Mouse (Mus musculus): ENCODE results near the gene Cyld. TPM values are rescaled to one million over a fixed set of nuclear protein-coding genes. Genes with fewer than 3 reads are reported as not detected.
A peak's percentile ranks its signal among the peaks of the same experiment; 100 is the strongest.

Gene Cyld
- total and polyA plus RNA-seq, 2 experiments, result 3.1 to 17.5 TPM

- no peaks in the 10 kb centered on the region for H3K36me3 ChIP-seq (ENCODE audit: control insufficient read depth, insufficient read depth, low read length)
- no peak for DNase-seq (ENCODE audit: extremely low read depth, low read depth, low spot score)
- H3K4me3 ChIP-seq (ENCODE audit: insufficient read depth, low read depth, low read length), result no peak overlapping the region
- no peak overlapping the region for H3K27ac ChIP-seq (replicated peaks; ENCODE audit: insufficient read depth, low read depth, low read length)
- H3K4me1 ChIP-seq (ENCODE audit: control insufficient read depth, insufficient read depth, low read length), result no peaks in the 10 kb centered on the region
- 50% methylated on average over 3 of the region's 3 CpGs for WGBS
- H3K27me3 ChIP-seq (ENCODE audit: control insufficient read depth, insufficient read depth, low read length), result no peaks in the 10 kb centered on the region
- no peak overlapping the region for H3K9ac ChIP-seq (ENCODE audit: low read depth, low read length)
- H3K79me2 ChIP-seq (ENCODE audit: control insufficient read depth, insufficient read depth, low read length), result no peaks in the 10 kb centered on the region
- TF ChIP-seq POLR2A (IDR thresholded peaks at IDR 0.05; ENCODE audit: extremely low read depth, insufficient read depth, low read length) (no peak), CTCF (IDR thresholded peaks at IDR 0.05; ENCODE audit: low read depth, low read length) (no peak)
Observed at GRCm38 (mm10) chr8:88659873-88660272, 37.0 kb upstream of the Cyld start.

- WGBS, result 75% methylated on average over 6 of the region's 6 CpGs
- H3K27me3 ChIP-seq (ENCODE audit: control insufficient read depth, insufficient read depth, low read length), result no peaks in the 10 kb centered on the region
- H3K9ac ChIP-seq (ENCODE audit: low read depth, low read length), result no peak overlapping the region
- no peak for TF ChIP-seq CTCF (IDR thresholded peaks at IDR 0.05; ENCODE audit: low read depth, low read length)
- no peak for TF ChIP-seq POLR2A (IDR thresholded peaks at IDR 0.05; ENCODE audit: extremely low read depth, insufficient read depth, low read length)
- peak; percentile 39 for DNase-seq (ENCODE audit: extremely low read depth, low read depth, low spot score)
- no peak overlapping the region for H3K4me3 ChIP-seq (ENCODE audit: insufficient read depth, low read depth, low read length)
- H3K36me3 ChIP-seq (ENCODE audit: control insufficient read depth, insufficient read depth, low read length), result no peaks in the 10 kb centered on the region
- H3K27ac ChIP-seq (replicated peaks; ENCODE audit: insufficient read depth, low read depth, low read length), result no peak overlapping the region
- H3K79me2 ChIP-seq (ENCODE audit: control insufficient read depth, insufficient read depth, low read length), result no peaks in the 10 kb centered on the region
- no peaks in the 10 kb centered on the region; the same call in 1 of the 2 replicates for H3K4me1 ChIP-seq (ENCODE audit: control insufficient read depth, insufficient read depth, low read length)
Observed at GRCm38 (mm10) chr8:88662401-88662821, 34.4 kb upstream of the Cyld start.

- DNase-seq (ENCODE audit: extremely low read depth, low read depth, low spot score), result no peak
- H3K36me3 ChIP-seq (ENCODE audit: control insufficient read depth, insufficient read depth, low read length), result no peaks in the 10 kb centered on the region
- no peak overlapping the region for H3K9ac ChIP-seq (ENCODE audit: low read depth, low read length)
- no peaks in the 10 kb centered on the region for H3K27me3 ChIP-seq (ENCODE audit: control insufficient read depth, insufficient read depth, low read length)
- no peak for TF ChIP-seq POLR2A (IDR thresholded peaks at IDR 0.05; ENCODE audit: extremely low read depth, insufficient read depth, low read length)
- no peak for TF ChIP-seq CTCF (IDR thresholded peaks at IDR 0.05; ENCODE audit: low read depth, low read length)
- no peaks in the 10 kb centered on the region; the same call in 1 of the 2 replicates for H3K4me1 ChIP-seq (ENCODE audit: control insufficient read depth, insufficient read depth, low read length)
- no peak overlapping the region for H3K27ac ChIP-seq (replicated peaks; ENCODE audit: insufficient read depth, low read depth, low read length)
- H3K79me2 ChIP-seq (ENCODE audit: control insufficient read depth, insufficient read depth, low read length), result no peaks in the 10 kb centered on the region
- H3K4me3 ChIP-seq (ENCODE audit: insufficient read depth, low read depth, low read length), result no peak overlapping the region
- WGBS, result 82% methylated on average over 16 of the region's 16 CpGs
Observed at GRCm38 (mm10) chr8:88664121-88664520, 32.7 kb upstream of the Cyld start.

- Histone ChIP-seq H3K4me3 (ENCODE audit: insufficient read depth, low read depth, low read length) (no peak overlapping the region), H3K27ac (replicated peaks; ENCODE audit: insufficient read depth, low read depth, low read length) (no peak overlapping the region), H3K36me3 (ENCODE audit: control insufficient read depth, insufficient read depth, low read length) (no peaks in the 10 kb centered on the region), H3K79me2 (ENCODE audit: control insufficient read depth, insufficient read depth, low read length) (no peaks in the 10 kb centered on the region), H3K4me1 (ENCODE audit: control insufficient read depth, insufficient read depth, low read length) (no peaks in the 10 kb centered on the region; the same call in 1 of the 2 replicates), H3K9ac (ENCODE audit: low read depth, low read length) (no peak overlapping the region), H3K27me3 (ENCODE audit: control insufficient read depth, insufficient read depth, low read length) (no peaks in the 10 kb centered on the region)
- WGBS, result 89% methylated on average over 19 of the region's 19 CpGs
- no peak for TF ChIP-seq CTCF (IDR thresholded peaks at IDR 0.05; ENCODE audit: low read depth, low read length)
- TF ChIP-seq POLR2A (IDR thresholded peaks at IDR 0.05; ENCODE audit: extremely low read depth, insufficient read depth, low read length), result no peak
- DNase-seq (ENCODE audit: extremely low read depth, low read depth, low spot score), result no peak
Observed at GRCm38 (mm10) chr8:88664947-88665346, 31.9 kb upstream of the Cyld start.

- H3K9ac ChIP-seq (ENCODE audit: low read depth, low read length), result no peak overlapping the region
- H3K36me3 ChIP-seq (ENCODE audit: control insufficient read depth, insufficient read depth, low read length), result no peaks in the 10 kb centered on the region
- H3K27ac ChIP-seq (replicated peaks; ENCODE audit: insufficient read depth, low read depth, low read length), result no peak overlapping the region
- no peak overlapping the region for H3K4me3 ChIP-seq (ENCODE audit: insufficient read depth, low read depth, low read length)
- peak; percentile 39 for DNase-seq (ENCODE audit: extremely low read depth, low read depth, low spot score)
- no peaks in the 10 kb centered on the region for H3K79me2 ChIP-seq (ENCODE audit: control insufficient read depth, insufficient read depth, low read length)
- WGBS, result 57% methylated on average over 1 of the region's 1 CpGs
- no peak for TF ChIP-seq CTCF (IDR thresholded peaks at IDR 0.05; ENCODE audit: low read depth, low read length)
- TF ChIP-seq POLR2A (IDR thresholded peaks at IDR 0.05; ENCODE audit: extremely low read depth, insufficient read depth, low read length), result no peak
- no peaks in the 10 kb centered on the region; the same call in 1 of the 2 replicates for H3K4me1 ChIP-seq (ENCODE audit: control insufficient read depth, insufficient read depth, low read length)
- no peaks in the 10 kb centered on the region for H3K27me3 ChIP-seq (ENCODE audit: control insufficient read depth, insufficient read depth, low read length)
Observed at GRCm38 (mm10) chr8:88666435-88666834, 30.4 kb upstream of the Cyld start.

- Histone ChIP-seq H3K27ac (replicated peaks; ENCODE audit: insufficient read depth, low read depth, low read length) (peak overlapping the region; percentile 21; the same call in 1 of the 2 replicates), H3K27me3 (ENCODE audit: control insufficient read depth, insufficient read depth, low read length) (no peaks in the 10 kb centered on the region), H3K9ac (ENCODE audit: low read depth, low read length) (no peak overlapping the region), H3K4me1 (ENCODE audit: control insufficient read depth, insufficient read depth, low read length) (no peaks in the 10 kb centered on the region; the same call in 1 of the 2 replicates), H3K79me2 (ENCODE audit: control insufficient read depth, insufficient read depth, low read length) (no peaks in the 10 kb centered on the region), H3K36me3 (ENCODE audit: control insufficient read depth, insufficient read depth, low read length) (no peaks in the 10 kb centered on the region), H3K4me3 (ENCODE audit: insufficient read depth, low read depth, low read length) (no peak overlapping the region)
- peak; percentile 45 for DNase-seq (ENCODE audit: extremely low read depth, low read depth, low spot score)
- TF ChIP-seq CTCF (IDR thresholded peaks at IDR 0.05; ENCODE audit: low read depth, low read length), result no peak
- TF ChIP-seq POLR2A (IDR thresholded peaks at IDR 0.05; ENCODE audit: extremely low read depth, insufficient read depth, low read length), result no peak
- 73% methylated on average over 14 of the region's 14 CpGs for WGBS
Observed at GRCm38 (mm10) chr8:88668400-88669086, 28.3 kb upstream of the Cyld start.
